In genomic region chr6:72465361-72466157, GRCm38 (mm10) we compare ENCODE assay signal across 14 mouse cellular contexts. TPM values are rescaled to one million over a fixed set of nuclear protein-coding genes. Genes with fewer than 3 reads are reported as not detected.
DNase-seq lines count a peak whose midpoint lies in the region; ATAC-seq lines count a peak whose summit lies in the region.
"Had no signal": no experiment of that assay in that cellular context is flagged by ENCODE, and none has a peak within 500 bp of the region (broad histone marks: within the 10 kb centered on the region; RNA-seq: fewer than 3 reads in every experiment).

No protein-coding gene starts in this region.

- 59% methylated on average over 8 of the region's 8 CpGs for WGBS in lung, embryonic 16.5 days
- WGBS in limb, embryonic 15.5 days, result 29% methylated on average over 8 of the region's 8 CpGs

- H3K9me3 ChIP-seq in lung, embryonic 16.5 days (ENCODE audit: control insufficient read depth, low read length), result no peaks in the 10 kb centered on the region
- H3K9me3 ChIP-seq in limb, embryonic 15.5 days, result no peaks in the 10 kb centered on the region
- H3K9me3 ChIP-seq: embryonic facial prominence, embryonic 10.5 days; hindbrain, embryonic 12.5 days had no signal

- no peak overlapping the region for H3K27ac ChIP-seq in lung, embryonic 16.5 days (ENCODE audit: low read length)
- H3K27ac ChIP-seq in limb, embryonic 15.5 days, result peak overlapping the region; percentile 77
- H3K27ac ChIP-seq: embryonic facial prominence, embryonic 10.5 days; hindbrain, embryonic 12.5 days; layer of hippocampus, adult 2 months had no signal

- H3K4me1 ChIP-seq in lung, embryonic 16.5 days (replicated peaks; ENCODE audit: control insufficient read depth, insufficient read depth, low read length), result no peaks in the 10 kb centered on the region
- peaks cover 17% of the 10 kb centered on the region for H3K4me1 ChIP-seq in limb, embryonic 15.5 days
- H3K4me1 ChIP-seq: hindbrain, embryonic 12.5 days had no signal

- H3K36me3 ChIP-seq in lung, embryonic 16.5 days (ENCODE audit: control insufficient read depth, insufficient read depth, low read length), result no peaks in the 10 kb centered on the region
- H3K36me3 ChIP-seq in limb, embryonic 15.5 days, result no peaks in the 10 kb centered on the region
- H3K36me3 ChIP-seq: embryonic facial prominence, embryonic 10.5 days; hindbrain, embryonic 12.5 days had no signal

- intact Hi-C loops in heart, postnatal 14 days (cut with DNase I), result no loop called here

- DNase-seq in lung, postnatal 4 days, result no peak
- peak; percentile 24 to 49 for DNase-seq in heart, postnatal 14 days
- DNase-seq in kidney, adult 9 months, result peak; percentile 95
- no peak for DNase-seq in c-Kit-positive CD71-positive TER-119-positive erythroid progenitor cells, embryonic 14.5 days (ENCODE audit: low spot score)
- DNase-seq: adrenal gland, postnatal 25 days; cerebellum, adult 8-10 months had no signal

- no peak overlapping the region for H3K4me2 ChIP-seq in lung, embryonic 16.5 days (ENCODE audit: low read depth, low read length)
- H3K4me2 ChIP-seq in limb, embryonic 15.5 days, result 0 out of 2 replicates have a peak overlapping the region, but pooled peaks have one; percentile 10
- H3K4me2 ChIP-seq: hindbrain, embryonic 12.5 days had no signal

- H3K9ac ChIP-seq in lung, embryonic 16.5 days (ENCODE audit: low read length), result no peak overlapping the region
- no peak overlapping the region for H3K9ac ChIP-seq in limb, embryonic 15.5 days
- H3K9ac ChIP-seq: hindbrain, embryonic 12.5 days had no signal

- 0 out of 2 replicates have a peak, but pooled peaks have one; percentile 31 for ATAC-seq in lung, embryonic 16.5 days (ENCODE audit: low read depth)
- ATAC-seq in limb, embryonic 15.5 days (ENCODE audit: insufficient number of reproducible peaks, low FRiP score, low TSS enrichment, low read depth), result peak; percentile 80; the same call in 1 of the 2 replicates
- ATAC-seq in activated CD4-positive, CD25-positive, alpha-beta regulatory T cell, adult 4 months, result no peak

- no peak overlapping the region for H3K4me3 ChIP-seq in lung, embryonic 16.5 days (ENCODE audit: low read length)
- H3K4me3 ChIP-seq in limb, embryonic 15.5 days, result no peak overlapping the region
- H3K4me3 ChIP-seq: embryonic facial prominence, embryonic 10.5 days; hindbrain, embryonic 12.5 days; layer of hippocampus, adult 2 months; myocyte had no signal

- H3K27me3 ChIP-seq in lung, embryonic 16.5 days (ENCODE audit: control insufficient read depth, insufficient read depth, low read depth, low read length), result no peaks in the 10 kb centered on the region
- no peaks in the 10 kb centered on the region for H3K27me3 ChIP-seq in limb, embryonic 15.5 days
- H3K27me3 ChIP-seq: hindbrain, embryonic 12.5 days had no signal

RNA-seq across cellular contexts. Expression of gene Mat2a, which starts 26.2 kb away (rescaled TPM):
- polyA plus RNA-seq in lung, embryonic 16.5 days (2015; fragmentation: Nextera tagmentation; extraction: Ambion mirVana), result 336 and 340 TPM in 2 replicates
- total RNA-seq in heart, postnatal 14 days (2021), result 100 to 1,000 TPM; 186 to 202 TPM
- polyA plus RNA-seq in limb, embryonic 15.5 days (2015; fragmentation: Nextera tagmentation; extraction: Ambion mirVana), result 334 and 355 TPM in 2 replicates
- 100 to 1,000 TPM; 194 to 225 TPM for polyA plus RNA-seq in activated CD4-positive, CD25-positive, alpha-beta regulatory T cell, adult 4 months (2017; shearing (Covaris generic))

RNA-seq across cellular contexts. Expression of gene Ggcx, which starts 51.5 kb away (rescaled TPM):
- 38.7 and 42.6 TPM in 2 replicates for polyA plus RNA-seq in lung, embryonic 16.5 days (2015; fragmentation: Nextera tagmentation; extraction: Ambion mirVana)
- total RNA-seq in heart, postnatal 14 days (2021), result 10 to 100 TPM; 29.8 to 32.5 TPM
- polyA plus RNA-seq in limb, embryonic 15.5 days (2015; fragmentation: Nextera tagmentation; extraction: Ambion mirVana), result 48.0 and 52.6 TPM in 2 replicates
- 1 to 10 TPM; 8.0 to 8.1 TPM for polyA plus RNA-seq in activated CD4-positive, CD25-positive, alpha-beta regulatory T cell, adult 4 months (2017; shearing (Covaris generic))

RNA-seq across cellular contexts. Expression of gene Sh2d6, which starts 55.9 kb away (rescaled TPM):
- not detected in 2 replicates for polyA plus RNA-seq in lung, embryonic 16.5 days (2015; fragmentation: Nextera tagmentation; extraction: Ambion mirVana)
- total RNA-seq in heart, postnatal 14 days (2021), result under 1 TPM in 1 of 2 experiments, not detected in 1; 0.29 TPM
- polyA plus RNA-seq in limb, embryonic 15.5 days (2015; fragmentation: Nextera tagmentation; extraction: Ambion mirVana), result 0.17 and 0.36 TPM in 2 replicates
- polyA plus RNA-seq in activated CD4-positive, CD25-positive, alpha-beta regulatory T cell, adult 4 months (2017; shearing (Covaris generic)), result not detected
- total RNA-seq: megakaryocyte progenitor cell, adult 5-6 weeks had no signal

Comparison
In these comparisons a context has a peak if more than half of its experiments do, and no peak if none do; other contexts are left out.
1. DNase-seq: peak in heart, postnatal 14 days (2 of 2) and kidney, adult 9 months (single experiment); none in lung, postnatal 4 days (0 of 2) and c-Kit-positive CD71-positive TER-119-positive erythroid progenitor cells, embryonic 14.5 days (single experiment).